Mouse (Mus musculus): ENCODE results near the gene Dock9. TPM values are rescaled to one million over a fixed set of nuclear protein-coding genes. Genes with fewer than 3 reads are reported as not detected.

Dock9 gene
- polyA plus RNA-seq, 1 experiment: 5.2 TPM

DNA sequence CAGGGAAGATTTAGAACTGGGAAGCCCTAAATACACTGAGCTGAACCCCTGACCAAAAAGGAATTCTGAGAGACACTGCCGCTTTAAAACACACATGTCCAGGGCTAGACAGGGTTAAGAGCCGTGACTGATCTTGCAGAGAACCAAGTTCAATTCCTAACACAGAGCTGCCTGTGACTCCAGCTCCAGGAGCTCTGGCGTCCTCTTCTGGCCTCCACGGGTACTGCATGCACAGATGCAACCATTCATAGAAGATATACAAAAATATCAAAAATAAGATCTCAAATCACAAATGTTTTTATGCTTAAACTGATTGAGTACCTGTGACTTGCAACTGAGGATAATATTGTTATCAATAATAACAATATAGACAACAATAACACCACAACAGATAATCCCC, 20.9 kb downstream of the Dock9 start:
- Histone ChIP-seq H3K4me3 (replicated peaks; ENCODE audit: control insufficient read depth, low read depth, low read length) (no peak overlapping the region), H3K4me1 (ENCODE audit: control insufficient read depth, insufficient read depth, low read length) (no peaks in the 10 kb centered on the region), H3K27ac (ENCODE audit: control insufficient read depth, insufficient read depth, low read depth, low read length, poor library complexity) (no peak overlapping the region)
- 80% methylated on average over 4 of the region's 4 CpGs for WGBS
- TF ChIP-seq CTCF (IDR thresholded peaks at IDR 0.05; ENCODE audit: control insufficient read depth, insufficient read depth, low read length): peak; percentile 42; the same call in 1 of the 2 replicates
- TF ChIP-seq POLR2A (IDR thresholded peaks at IDR 0.05; ENCODE audit: borderline replicate concordance, control insufficient read depth, low read depth, low read length): no peak

DNA sequence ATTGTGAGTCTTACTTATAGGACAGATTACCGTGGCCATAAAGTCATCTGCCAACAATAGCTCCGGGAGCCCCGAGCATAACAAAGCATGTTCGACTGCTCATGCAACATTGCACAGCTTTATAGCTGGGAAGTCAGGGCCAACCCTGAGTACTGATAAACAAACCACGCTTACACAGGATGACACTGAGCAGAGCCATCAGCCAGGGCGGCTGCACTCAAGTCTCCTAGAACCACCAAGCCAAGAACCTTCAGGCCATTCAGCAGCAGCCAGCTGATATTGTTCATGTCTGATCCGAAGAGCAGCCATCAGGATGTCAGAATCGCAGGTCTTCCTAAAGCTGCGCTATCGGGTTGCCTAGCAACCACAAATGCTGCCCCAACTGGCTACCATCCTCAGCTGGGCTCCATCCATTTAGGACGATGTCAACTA, 35.6 kb downstream of the Dock9 start:
- no peaks in the 10 kb centered on the region for H3K4me1 ChIP-seq (ENCODE audit: control insufficient read depth, insufficient read depth, low read length)
- no peak overlapping the region for H3K4me3 ChIP-seq (replicated peaks; ENCODE audit: control insufficient read depth, low read depth, low read length)
- H3K27ac ChIP-seq (ENCODE audit: control insufficient read depth, insufficient read depth, low read depth, low read length, poor library complexity): no peak overlapping the region
- WGBS: 79% methylated on average over 11 of the region's 11 CpGs
- TF ChIP-seq CTCF (IDR thresholded peaks at IDR 0.05; ENCODE audit: control insufficient read depth, insufficient read depth, low read length) (no peak), POLR2A (IDR thresholded peaks at IDR 0.05; ENCODE audit: borderline replicate concordance, control insufficient read depth, low read depth, low read length) (no peak)

DNA sequence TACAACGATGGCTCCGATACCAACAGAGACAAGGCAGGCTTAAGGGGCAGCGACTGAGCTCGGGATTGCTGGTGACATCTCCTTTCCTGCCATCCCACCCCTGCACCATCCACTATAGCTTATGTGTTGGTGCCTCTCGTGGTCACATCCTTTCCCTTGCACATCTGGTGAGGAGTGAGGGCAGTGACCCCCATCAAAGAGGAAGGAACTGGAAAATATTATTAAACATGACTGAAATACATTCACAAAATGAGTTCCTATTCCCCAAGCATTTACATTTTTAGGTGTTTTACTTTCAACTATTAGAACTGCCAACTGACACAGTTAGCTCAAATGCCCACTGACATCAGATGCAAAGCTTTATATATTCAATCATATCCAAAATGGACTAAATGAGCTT, 37.2 kb downstream of the Dock9 start:
- no peak for TF ChIP-seq CTCF (IDR thresholded peaks at IDR 0.05; ENCODE audit: control insufficient read depth, insufficient read depth, low read length)
- no peak for TF ChIP-seq POLR2A (IDR thresholded peaks at IDR 0.05; ENCODE audit: borderline replicate concordance, control insufficient read depth, low read depth, low read length)
- H3K27ac ChIP-seq (ENCODE audit: control insufficient read depth, insufficient read depth, low read depth, low read length, poor library complexity): no peak overlapping the region
- 62% methylated on average over 5 of the region's 5 CpGs for WGBS
- no peaks in the 10 kb centered on the region for H3K4me1 ChIP-seq (ENCODE audit: control insufficient read depth, insufficient read depth, low read length)
- no peak overlapping the region for H3K4me3 ChIP-seq (replicated peaks; ENCODE audit: control insufficient read depth, low read depth, low read length)

DNA sequence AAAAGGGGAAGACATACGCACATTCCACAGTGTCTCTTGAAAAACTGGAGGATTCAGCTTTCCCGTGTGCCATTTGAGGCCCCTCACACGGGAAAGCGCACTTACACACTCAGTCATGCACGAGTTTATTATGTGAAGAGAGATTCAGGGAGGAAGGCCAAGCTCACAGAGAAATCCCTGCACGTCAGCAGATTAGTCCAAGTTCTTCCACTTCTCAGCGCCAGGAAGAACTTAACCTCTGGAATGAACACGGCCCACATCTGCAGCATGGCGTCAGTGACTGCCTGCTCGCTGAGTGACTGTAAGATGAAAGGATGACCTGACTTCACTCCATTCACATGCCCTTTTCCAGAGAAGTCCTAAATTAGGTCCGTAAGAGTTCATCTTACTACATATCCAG, 43.5 kb downstream of the Dock9 start:
- TF ChIP-seq POLR2A (IDR thresholded peaks at IDR 0.05; ENCODE audit: borderline replicate concordance, control insufficient read depth, low read depth, low read length) (no peak), CTCF (IDR thresholded peaks at IDR 0.05; ENCODE audit: control insufficient read depth, insufficient read depth, low read length) (no peak)
- Histone ChIP-seq H3K27ac (ENCODE audit: control insufficient read depth, insufficient read depth, low read depth, low read length, poor library complexity) (no peak overlapping the region), H3K4me1 (ENCODE audit: control insufficient read depth, insufficient read depth, low read length) (no peaks in the 10 kb centered on the region), H3K4me3 (replicated peaks; ENCODE audit: control insufficient read depth, low read depth, low read length) (no peak overlapping the region)
- 82% methylated on average over 11 of the region's 11 CpGs for WGBS

DNA sequence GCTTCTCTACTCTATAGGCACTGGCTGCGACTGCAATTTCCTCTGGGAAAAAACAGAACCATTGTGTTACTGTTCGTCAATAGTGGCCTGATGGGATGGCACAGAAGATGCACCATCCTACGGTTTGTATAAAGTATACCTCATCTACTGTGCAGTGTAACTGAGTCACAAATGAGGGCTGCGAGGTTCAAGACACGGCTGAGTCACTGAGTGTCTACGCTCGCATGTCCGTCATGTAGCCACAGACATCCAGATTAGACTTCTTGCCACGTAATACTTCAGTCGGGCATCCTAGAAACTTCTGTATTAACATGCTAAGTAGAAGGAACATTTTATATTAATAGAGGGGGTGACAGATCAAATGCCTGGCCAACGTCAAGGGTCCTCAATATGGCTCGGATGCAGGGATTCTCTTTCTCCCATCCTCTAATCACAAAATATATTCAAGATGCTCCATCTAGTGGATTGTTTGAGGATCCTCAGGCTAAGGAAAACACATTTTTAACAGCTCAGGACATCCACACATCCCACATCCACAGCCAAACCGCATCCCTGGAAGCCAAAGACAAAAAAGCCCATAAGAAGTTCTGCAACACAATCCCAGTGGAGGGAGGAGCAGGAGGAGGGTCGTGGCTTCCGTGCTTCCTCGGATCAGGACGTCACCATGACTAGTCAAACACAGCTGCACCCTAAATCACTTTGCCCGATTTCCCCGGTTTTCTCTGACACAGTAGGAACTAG, 44.8 kb downstream of the Dock9 start:
- TF ChIP-seq CTCF (IDR thresholded peaks at IDR 0.05; ENCODE audit: control insufficient read depth, insufficient read depth, low read length) (no peak), POLR2A (IDR thresholded peaks at IDR 0.05; ENCODE audit: borderline replicate concordance, control insufficient read depth, low read depth, low read length) (no peak)
- no peaks in the 10 kb centered on the region for H3K4me1 ChIP-seq (ENCODE audit: control insufficient read depth, insufficient read depth, low read length)
- no peak overlapping the region for H3K4me3 ChIP-seq (replicated peaks; ENCODE audit: control insufficient read depth, low read depth, low read length)
- WGBS: 56% methylated on average over 19 of the region's 19 CpGs
- H3K27ac ChIP-seq (ENCODE audit: control insufficient read depth, insufficient read depth, low read depth, low read length, poor library complexity): no peak overlapping the region

DNA sequence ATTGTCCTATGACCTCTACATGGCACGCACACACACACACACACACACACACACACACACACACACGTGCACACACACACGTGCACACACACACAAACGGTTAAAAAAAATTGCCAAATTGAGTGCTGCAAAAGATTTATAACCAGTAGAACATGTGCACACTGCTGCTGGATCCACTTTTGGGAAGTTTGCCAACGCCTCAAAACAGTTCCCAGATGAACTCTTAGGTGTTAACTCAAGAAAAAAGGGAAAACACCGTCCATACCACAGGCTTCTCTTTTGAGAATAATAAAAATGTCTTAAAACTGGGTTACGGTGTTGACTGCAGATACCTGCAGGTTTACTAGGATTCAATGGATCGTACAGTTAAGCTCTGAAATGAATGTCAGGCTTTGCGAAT, 48.0 kb downstream of the Dock9 start:
- TF ChIP-seq CTCF (IDR thresholded peaks at IDR 0.05; ENCODE audit: control insufficient read depth, insufficient read depth, low read length): no peak
- Histone ChIP-seq H3K27ac (ENCODE audit: control insufficient read depth, insufficient read depth, low read depth, low read length, poor library complexity) (no peak overlapping the region), H3K4me1 (ENCODE audit: control insufficient read depth, insufficient read depth, low read length) (no peaks in the 10 kb centered on the region), H3K4me3 (replicated peaks; ENCODE audit: control insufficient read depth, low read depth, low read length) (no peak overlapping the region)
- WGBS: 77% methylated on average over 9 of the region's 9 CpGs

DNA sequence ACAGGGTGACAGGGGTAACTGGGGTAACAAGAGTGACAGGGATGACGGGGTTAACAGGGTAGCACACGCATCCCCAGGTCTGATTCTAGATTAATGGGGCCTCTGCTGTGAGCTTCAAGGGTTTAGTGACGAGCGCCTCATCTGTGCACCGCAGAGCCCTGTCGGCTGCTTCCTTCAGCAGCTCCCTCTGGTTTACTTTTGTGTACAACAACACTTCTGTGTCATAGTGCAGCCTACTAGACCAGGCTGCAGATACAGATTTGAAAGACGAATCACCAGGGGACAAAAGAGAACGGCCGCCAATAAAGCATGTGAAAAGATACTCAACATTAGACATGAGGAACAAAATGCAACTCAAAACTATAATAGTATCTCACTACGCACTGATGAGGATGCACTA, 48.6 kb downstream of the Dock9 start:
- no peak for TF ChIP-seq CTCF (IDR thresholded peaks at IDR 0.05; ENCODE audit: control insufficient read depth, insufficient read depth, low read length)
- TF ChIP-seq POLR2A (IDR thresholded peaks at IDR 0.05; ENCODE audit: borderline replicate concordance, control insufficient read depth, low read depth, low read length): no peak
- 87% methylated on average over 10 of the region's 10 CpGs for WGBS
- Histone ChIP-seq H3K27ac (ENCODE audit: control insufficient read depth, insufficient read depth, low read depth, low read length, poor library complexity) (no peak overlapping the region), H3K4me3 (replicated peaks; ENCODE audit: control insufficient read depth, low read depth, low read length) (no peak overlapping the region), H3K4me1 (ENCODE audit: control insufficient read depth, insufficient read depth, low read length) (no peaks in the 10 kb centered on the region)

DNA sequence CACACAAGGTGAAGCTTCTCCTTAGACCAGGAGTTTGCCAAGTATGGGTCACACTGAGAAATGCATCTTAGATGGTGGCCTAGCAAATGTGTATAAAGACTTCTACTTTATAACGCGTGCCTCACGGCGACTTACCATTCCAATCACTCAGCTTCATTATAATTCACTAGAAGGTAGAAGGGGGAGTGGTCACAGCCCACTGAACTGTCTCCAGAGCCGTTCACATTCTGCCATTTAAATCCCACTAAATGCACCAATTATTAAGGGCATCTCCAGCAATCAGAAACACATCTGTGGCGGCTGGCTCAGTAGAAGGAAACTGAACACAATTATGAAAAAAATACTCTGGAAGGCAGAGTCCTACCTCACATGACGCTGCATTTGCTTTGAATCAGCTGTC, 50.3 kb downstream of the Dock9 start:
- Histone ChIP-seq H3K27ac (ENCODE audit: control insufficient read depth, insufficient read depth, low read depth, low read length, poor library complexity) (no peak overlapping the region), H3K4me1 (ENCODE audit: control insufficient read depth, insufficient read depth, low read length) (no peaks in the 10 kb centered on the region), H3K4me3 (replicated peaks; ENCODE audit: control insufficient read depth, low read depth, low read length) (no peak overlapping the region)
- no peak for TF ChIP-seq POLR2A (IDR thresholded peaks at IDR 0.05; ENCODE audit: borderline replicate concordance, control insufficient read depth, low read depth, low read length)
- no peak for TF ChIP-seq CTCF (IDR thresholded peaks at IDR 0.05; ENCODE audit: control insufficient read depth, insufficient read depth, low read length)
- WGBS: 88% methylated on average over 7 of the region's 7 CpGs
